Mouse (Mus musculus) left cerebral cortex, adult 6 months (tissue): Measurements from ENCODE around the gene Rlim. TPM values are rescaled to one million over a fixed set of nuclear protein-coding genes. Genes with fewer than 3 reads are reported as not detected.

Experiments used
- long read RNA-seq, 2 experiments: library from polyadenylated mRNA; unstranded; transcript quantifications; one replicate each; pipeline ENCODE4 v2.0.0; 2019 to 2020
- polyA plus RNA-seq: library from polyadenylated mRNA; unstranded; fragments of <200 nt; fragmentation: Nextera tagmentation; gene quantifications from 2 replicates; pipeline ENCODE4 v1.2.3, GENCODE M21; 2021

Rlim gene
- polyA plus RNA-seq: 19.2 and 21.5 TPM in 2 replicates
- long read RNA-seq, experiment 1, full-length matches to known transcripts: 19 of 32 reads
- long read RNA-seq, experiment 1, partial matches to known transcripts: 0 of 32 reads
- long read RNA-seq, experiment 1, other reads (novel, unspliced or antisense): 13 of 32 reads
- long read RNA-seq, experiment 2, full-length matches to known transcripts: 2 of 23 reads
- long read RNA-seq, experiment 2, partial matches to known transcripts: 0 of 23 reads
- long read RNA-seq, experiment 2, other reads (novel, unspliced or antisense): 21 of 23 reads

DNA sequence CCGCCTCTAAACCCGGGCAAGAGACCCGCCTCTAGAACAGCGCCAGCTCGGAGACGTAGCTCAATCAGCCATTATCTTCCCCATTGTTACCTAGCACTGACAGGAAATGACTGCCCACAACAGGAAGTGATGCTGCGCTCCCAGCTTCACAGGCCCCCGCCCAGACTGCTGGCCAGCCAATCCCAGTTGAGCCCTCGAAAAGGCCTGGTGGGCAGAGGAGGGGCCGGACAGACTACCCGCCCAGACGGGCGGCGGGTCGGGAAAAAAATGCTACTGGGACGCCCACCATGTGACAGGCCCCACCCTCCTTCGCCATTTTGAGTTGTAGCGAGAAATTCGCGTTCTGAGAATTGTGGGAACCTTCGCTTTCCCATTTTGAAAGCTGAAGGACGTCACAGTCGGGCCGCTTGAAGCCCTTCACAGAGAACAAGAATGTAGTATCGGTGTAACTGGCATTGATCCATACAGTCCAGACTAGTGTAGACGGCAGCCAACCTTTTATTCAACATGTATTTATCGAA, at the start of gene Rlim:
Gene Rlim, minus strand, starts transcription at position 116 of the 521 bp plus-strand sequence.

Other genes with a start within 250 kb of the Rlim start
- gene Slc16a2, start 159.3 kb downstream of the Rlim start, polyA plus RNA-seq: 7.1 and 17.6 TPM in 2 replicates
- 2.9 and 4.6 TPM in 2 replicates for gene Nexmif, start 219.9 kb upstream of the Rlim start, polyA plus RNA-seq